Mouse (Mus musculus) telencephalon, adult 2 months (tissue): ENCODE data around the gene Gm21708.
"Not testable (repeated sequence)": the region's sequence is repeated elsewhere in the genome, so short reads cannot be mapped to it uniquely, and the experiment has no call there.

Source experiments
- DNase-seq: peaks from one replicate; pipeline ENCODE4 v3.0.0-alpha.2; 2011; ENCODE audit warnings: low read depth, low spot score

The Gm21708 gene

DNA sequence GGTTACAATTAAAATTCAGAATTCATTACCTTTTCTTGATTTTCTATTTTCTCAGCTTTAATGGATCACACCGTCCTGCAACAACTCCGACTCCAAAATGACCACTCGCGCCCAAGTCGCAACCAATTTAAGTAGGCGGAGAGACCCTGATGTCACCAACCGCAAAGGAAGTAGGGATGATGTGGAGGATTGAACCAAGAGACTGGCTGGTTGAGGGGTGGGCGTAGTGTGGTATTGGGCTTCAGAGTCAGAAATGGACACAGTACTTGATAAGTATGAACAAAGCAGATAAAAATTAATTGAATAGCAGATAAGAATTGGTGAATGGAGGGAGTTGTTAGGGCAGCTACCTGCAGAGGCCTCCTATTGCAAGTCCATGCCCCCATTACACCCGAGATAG, at the start of gene Gm21708, which contains the start of gene Gm21704:
Gm21708 (minus strand) TSS at position 101 of the 400 bp plus-strand sequence.
Gm21704 (minus strand) TSS at position 101 of the 400 bp plus-strand sequence.
- not testable (repeated sequence) for DNase-seq
